Mouse (Mus musculus): ENCODE results near the gene Il16. TPM values are rescaled to one million over a fixed set of nuclear protein-coding genes. Genes with fewer than 3 reads are reported as not detected.

Gene Il16
- polyA plus RNA-seq, 1 experiment from 2014 or later, result 1.1 TPM

GRCm38 (mm10) chr7:83746107-83746687 is 671 bp upstream of the Il16 start:
- no peak overlapping the region for H3K4me2 ChIP-seq
- no peak overlapping the region for H3K27ac ChIP-seq
- no peak for ATAC-seq
- no peaks in the 10 kb centered on the region; the same call in 1 of the 2 replicates for H3K4me1 ChIP-seq
- no peak overlapping the region for H3K9ac ChIP-seq
- WGBS, result 66% methylated on average over 8 of the region's 8 CpGs
- H3K9me3 ChIP-seq (replicated peaks), result no peaks in the 10 kb centered on the region
- no peaks in the 10 kb centered on the region for H3K36me3 ChIP-seq (ENCODE audit: poor library complexity, severe bottlenecking)
- no peak overlapping the region for H3K4me3 ChIP-seq
- H3K27me3 ChIP-seq, result no peaks in the 10 kb centered on the region

GRCm38 (mm10) chr7:83745065-83745412 is 487 bp downstream of the Il16 start:
- no peaks in the 10 kb centered on the region; the same call in 1 of the 2 replicates for H3K4me1 ChIP-seq
- 78% methylated on average over 9 of the region's 9 CpGs for WGBS

GRCm38 (mm10) chr7:83744250-83744649 is 1.3 kb downstream of the Il16 start:
- WGBS, result 77% methylated on average over 4 of the region's 4 CpGs
- Histone ChIP-seq H3K27me3 (no peaks in the 10 kb centered on the region), H3K9me3 (replicated peaks) (no peaks in the 10 kb centered on the region), H3K4me2 (no peak overlapping the region), H3K4me3 (no peak overlapping the region), H3K27ac (no peak overlapping the region), H3K9ac (no peak overlapping the region), H3K36me3 (ENCODE audit: poor library complexity, severe bottlenecking) (no peaks in the 10 kb centered on the region), H3K4me1 (no peaks in the 10 kb centered on the region; the same call in 1 of the 2 replicates)
- peak; percentile 63 for ATAC-seq

More at GRCm38 (mm10) chr7:83745065-83745412, 487 bp downstream of the Il16 start:
- Histone ChIP-seq H3K9ac (no peak overlapping the region), H3K9me3 (replicated peaks) (no peaks in the 10 kb centered on the region), H3K4me2 (no peak overlapping the region), H3K27me3 (no peaks in the 10 kb centered on the region), H3K4me3 (no peak overlapping the region), H3K27ac (no peak overlapping the region), H3K36me3 (ENCODE audit: poor library complexity, severe bottlenecking) (no peaks in the 10 kb centered on the region)
- ATAC-seq, result no peak

GRCm38 (mm10) chr7:83742690-83743089 is 2.8 kb downstream of the Il16 start:
- H3K9me3 ChIP-seq (replicated peaks), result no peaks in the 10 kb centered on the region
- H3K27ac ChIP-seq, result no peak overlapping the region
- no peak overlapping the region for H3K4me2 ChIP-seq
- H3K4me1 ChIP-seq, result no peaks in the 10 kb centered on the region; the same call in 1 of the 2 replicates
- no peak overlapping the region for H3K9ac ChIP-seq
- 63% methylated on average over 3 of the region's 3 CpGs for WGBS
- no peak for ATAC-seq
- H3K36me3 ChIP-seq (ENCODE audit: poor library complexity, severe bottlenecking), result no peaks in the 10 kb centered on the region
- H3K4me3 ChIP-seq, result no peak overlapping the region
- no peaks in the 10 kb centered on the region for H3K27me3 ChIP-seq

GRCm38 (mm10) chr7:83742026-83742425 is 3.5 kb downstream of the Il16 start:
- Histone ChIP-seq H3K4me3 (no peak overlapping the region), H3K36me3 (ENCODE audit: poor library complexity, severe bottlenecking) (no peaks in the 10 kb centered on the region), H3K27me3 (no peaks in the 10 kb centered on the region), H3K4me2 (no peak overlapping the region), H3K27ac (no peak overlapping the region), H3K4me1 (no peaks in the 10 kb centered on the region; the same call in 1 of the 2 replicates), H3K9me3 (replicated peaks) (no peaks in the 10 kb centered on the region), H3K9ac (no peak overlapping the region)
- WGBS, result 90% methylated on average over 2 of the region's 2 CpGs
- ATAC-seq, result no peak

- Histone ChIP-seq H3K4me2 (no peak overlapping the region), H3K27ac (no peak overlapping the region), H3K4me3 (no peak overlapping the region), H3K36me3 (ENCODE audit: poor library complexity, severe bottlenecking) (no peaks in the 10 kb centered on the region), H3K27me3 (no peaks in the 10 kb centered on the region), H3K4me1 (no peaks in the 10 kb centered on the region), H3K9me3 (replicated peaks) (no peaks in the 10 kb centered on the region), H3K9ac (no peak overlapping the region)
- no peak for ATAC-seq
- 60% methylated on average over 7 of the region's 7 CpGs for WGBS
Measured at GRCm38 (mm10) chr7:83739680-83740310, 5.7 kb downstream of the Il16 start.

GRCm38 (mm10) chr7:83738623-83739462 is 6.7 kb downstream of the Il16 start:
- Histone ChIP-seq H3K9me3 (replicated peaks) (no peaks in the 10 kb centered on the region), H3K9ac (no peak overlapping the region), H3K4me1 (no peaks in the 10 kb centered on the region), H3K27me3 (no peaks in the 10 kb centered on the region), H3K4me2 (no peak overlapping the region), H3K36me3 (ENCODE audit: poor library complexity, severe bottlenecking) (no peaks in the 10 kb centered on the region), H3K27ac (no peak overlapping the region), H3K4me3 (no peak overlapping the region)
- 78% methylated on average over 10 of the region's 10 CpGs for WGBS
- no peak for ATAC-seq

- 74% methylated on average over 6 of the region's 6 CpGs for WGBS
- no peak overlapping the region for H3K9ac ChIP-seq
Measured at GRCm38 (mm10) chr7:83737914-83738490, 7.5 kb downstream of the Il16 start.

GRCm38 (mm10) chr7:83736341-83737115 is 9.0 kb downstream of the Il16 start:
- no peaks in the 10 kb centered on the region for H3K9me3 ChIP-seq (replicated peaks)
- no peak overlapping the region for H3K9ac ChIP-seq
- H3K4me3 ChIP-seq, result no peak overlapping the region
- no peaks in the 10 kb centered on the region for H3K27me3 ChIP-seq
- 87% methylated on average over 6 of the region's 6 CpGs for WGBS
- no peak overlapping the region for H3K27ac ChIP-seq
- H3K36me3 ChIP-seq (ENCODE audit: poor library complexity, severe bottlenecking), result no peaks in the 10 kb centered on the region
- H3K4me2 ChIP-seq, result no peak overlapping the region
- H3K4me1 ChIP-seq, result no peaks in the 10 kb centered on the region
- ATAC-seq, result no peak

More at GRCm38 (mm10) chr7:83737914-83738490, 7.5 kb downstream of the Il16 start:
- Histone ChIP-seq H3K4me1 (no peaks in the 10 kb centered on the region), H3K27me3 (no peaks in the 10 kb centered on the region), H3K4me2 (no peak overlapping the region), H3K4me3 (no peak overlapping the region), H3K36me3 (ENCODE audit: poor library complexity, severe bottlenecking) (no peaks in the 10 kb centered on the region), H3K27ac (no peak overlapping the region), H3K9me3 (replicated peaks) (no peaks in the 10 kb centered on the region)
- no peak for ATAC-seq

- H3K4me2 ChIP-seq, result no peak overlapping the region
- no peaks in the 10 kb centered on the region for H3K9me3 ChIP-seq (replicated peaks)
- H3K27me3 ChIP-seq, result no peaks in the 10 kb centered on the region
- no peaks in the 10 kb centered on the region for H3K4me1 ChIP-seq
- ATAC-seq, result no peak
- WGBS, result 86% methylated on average over 7 of the region's 7 CpGs
- no peak overlapping the region for H3K9ac ChIP-seq
- no peak overlapping the region for H3K27ac ChIP-seq
- H3K36me3 ChIP-seq (ENCODE audit: poor library complexity, severe bottlenecking), result no peaks in the 10 kb centered on the region
- no peak overlapping the region for H3K4me3 ChIP-seq
Measured at GRCm38 (mm10) chr7:83735108-83735781, 10.3 kb downstream of the Il16 start.

GRCm38 (mm10) chr7:83734671-83735082 is 10.8 kb downstream of the Il16 start:
- Histone ChIP-seq H3K4me3 (no peak overlapping the region), H3K4me1 (no peaks in the 10 kb centered on the region), H3K4me2 (no peak overlapping the region), H3K27ac (no peak overlapping the region), H3K27me3 (no peaks in the 10 kb centered on the region), H3K9ac (no peak overlapping the region), H3K9me3 (replicated peaks) (no peaks in the 10 kb centered on the region), H3K36me3 (ENCODE audit: poor library complexity, severe bottlenecking) (no peaks in the 10 kb centered on the region)
- 66% methylated on average over 6 of the region's 6 CpGs for WGBS
- ATAC-seq, result no peak

All from forebrain, embryonic 13.5 days (tissue).